Mouse (Mus musculus) liver, postnatal 0 days (tissue): ENCODE measurements at regions not wholly inside any gene's neighbourhood (a gene's known extent, or its start where the extent isn't known, plus 50 kb on each side); places are given as distances from the start of the nearest gene placed in this dataset.
A peak's percentile ranks its signal among the peaks of the same experiment; 100 is the strongest.
"Not testable (repeated sequence)": the region's sequence is repeated elsewhere in the genome, so short reads cannot be mapped to it uniquely, and the experiment has no call there.

Experiments used
- ATAC-seq: fragments of 200-750 bp; cut with Nextera tagmentation; 2 replicates; pipeline ENCODE4 v1.8.0; 2017; ENCODE audit warnings: mild to moderate bottlenecking, moderate library complexity
- DNase-seq: peaks from one replicate; pipeline ENCODE4 v3.0.0-alpha.2; 2016
- H3K27ac ChIP-seq: fragments of 300-500 bp; sonication (generic); 2 replicates; pipeline ENCODE4 v1.5.1; 2014; ENCODE audit warnings: antibody characterized with exemption, moderate library complexity, mild to moderate bottlenecking, low read depth
- H3K27me3 ChIP-seq: fragments of 300-500 bp; sonication (generic); 2 replicates; pipeline ENCODE4 v1.6.1; 2014; ENCODE audit warnings: low read length, control low read depth, mixed read lengths; ENCODE audit not compliant: insufficient read depth
- H3K36me3 ChIP-seq: fragments of 300-500 bp; sonication (generic); replicated peaks from 2 replicates; pipeline ENCODE4 v1.6.1; 2014; ENCODE audit warnings: mild to moderate bottlenecking, control low read depth, low read length, moderate library complexity, mixed read lengths; ENCODE audit not compliant: insufficient read depth
- H3K4me1 ChIP-seq: fragments of 300-500 bp; sonication (generic); 2 replicates; pipeline ENCODE4 v1.6.1; 2014; ENCODE audit warnings: antibody characterized with exemption, mild to moderate bottlenecking, control low read depth; ENCODE audit not compliant: insufficient read depth
- H3K4me2 ChIP-seq: fragments of 300-500 bp; sonication (generic); 2 replicates; pipeline ENCODE4 v1.6.1; 2014; ENCODE audit warnings: low read depth, mild to moderate bottlenecking, low read length, moderate library complexity, mixed read lengths
- H3K4me3 ChIP-seq: fragments of 300-500 bp; sonication (generic); 2 replicates; pipeline ENCODE4 v1.5.1; 2014; ENCODE audit warnings: low read depth, low read length
- H3K9ac ChIP-seq: fragments of 300-500 bp; sonication (generic); replicated peaks from 2 replicates; pipeline ENCODE4 v1.6.1; 2014; ENCODE audit warnings: mild to moderate bottlenecking, moderate library complexity
- H3K9me3 ChIP-seq: fragments of 300-500 bp; sonication (generic); 2 replicates; pipeline ENCODE4 v1.6.1; 2016; ENCODE audit warnings: mild to moderate bottlenecking, control low read depth, low read length, mixed read lengths
- CTCF ChIP-seq: sonication (generic); IDR thresholded peaks from 2 replicates; pipeline ENCODE4 v1.5.1; 2016; ENCODE audit warnings: antibody characterized with exemption, low read depth
- EP300 ChIP-seq: IDR thresholded peaks from 2 replicates; pipeline ENCODE4 v1.6.1; 2016; ENCODE audit warnings: antibody characterized with exemption, low read depth, mild to moderate bottlenecking
- WGBS: fragments of 180-500 bp; shearing (Covaris S2); extraction: QIAGEN DNeasy Blood & Tissue Kit; methylation state at CpG from one replicate; pipeline ENCODE4 v1.1.7; 2014; ENCODE audit not compliant: insufficient replicate concordance; 5-methylcytosine and 5-hydroxymethylcytosine counted together

DNA sequence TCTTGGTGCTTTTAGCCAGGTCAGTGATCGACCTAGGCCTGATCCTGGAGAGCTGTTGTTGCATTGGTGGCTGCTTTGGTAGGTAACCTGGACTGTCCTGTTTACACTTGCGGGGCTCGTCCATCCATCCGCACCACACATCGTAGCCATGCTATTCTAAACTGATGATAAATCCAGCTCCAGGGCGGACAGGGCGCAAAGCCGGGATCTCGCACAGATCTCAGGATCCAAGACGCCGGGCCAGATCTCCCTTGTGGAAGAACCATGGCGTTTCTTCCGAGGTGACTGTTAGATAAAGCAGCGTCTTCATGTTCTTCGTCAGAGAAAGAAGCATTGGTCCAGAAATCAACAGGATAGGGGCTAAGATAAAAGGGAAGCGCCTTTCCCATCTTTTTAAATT, 115.6 kb downstream of the Sec16b start:
- H3K9ac ChIP-seq, H3K9me3 ChIP-seq, H3K27ac ChIP-seq, H3K36me3 ChIP-seq, H3K4me1 ChIP-seq, DNase-seq, ATAC-seq, H3K27me3 ChIP-seq, H3K4me3 ChIP-seq, H3K4me2 ChIP-seq: not testable (repeated sequence)
- 87% methylated on average over 16 of the region's 16 CpGs for WGBS

GRCm38 (mm10) chr1:157632586-157632985, 126.1 kb downstream of the Sec16b start:
- no peak for DNase-seq
- H3K36me3 ChIP-seq, result no peaks in the 10 kb centered on the region
- TF ChIP-seq CTCF, result no peak
- TF ChIP-seq EP300, result no peak
- no peak for ATAC-seq
- H3K4me3 ChIP-seq, result no peak overlapping the region
- H3K9ac ChIP-seq, result no peak overlapping the region
- H3K27me3 ChIP-seq, result no peaks in the 10 kb centered on the region
- H3K27ac ChIP-seq, result no peak overlapping the region
- H3K4me1 ChIP-seq, result no peaks in the 10 kb centered on the region
- 61% methylated on average over 3 of the region's 3 CpGs for WGBS
- no peak overlapping the region for H3K4me2 ChIP-seq
- H3K9me3 ChIP-seq, result no peaks in the 10 kb centered on the region

DNA sequence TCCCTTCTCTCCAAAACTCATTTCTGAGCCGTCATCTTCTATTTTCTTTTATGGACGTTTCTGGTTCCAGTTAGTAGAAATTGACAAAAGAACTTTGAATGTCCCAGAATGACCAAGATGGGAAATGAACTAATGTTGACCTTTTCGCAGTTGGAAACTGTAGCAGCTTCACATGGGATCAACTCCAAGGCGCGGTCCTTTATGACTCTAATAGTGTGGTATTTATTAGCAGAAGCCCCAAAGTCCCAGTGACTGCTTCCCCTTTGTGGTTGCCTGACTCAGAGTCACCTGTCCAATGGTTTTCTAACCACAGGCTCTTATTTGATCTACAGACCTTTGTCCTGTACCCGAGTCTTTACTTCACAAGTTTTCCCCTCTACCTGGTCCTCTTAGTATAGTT, 126.9 kb downstream of the Sec16b start:
- Histone ChIP-seq H3K4me3 (no peak overlapping the region), H3K27ac (no peak overlapping the region), H3K36me3 (no peaks in the 10 kb centered on the region), H3K9ac (no peak overlapping the region), H3K27me3 (no peaks in the 10 kb centered on the region), H3K9me3 (no peaks in the 10 kb centered on the region), H3K4me1 (no peaks in the 10 kb centered on the region), H3K4me2 (no peak overlapping the region)
- TF ChIP-seq EP300, result no peak
- TF ChIP-seq CTCF, result no peak
- WGBS, result 66% methylated on average over 6 of the region's 6 CpGs
- no peak for ATAC-seq
- no peak for DNase-seq

- no peak for TF ChIP-seq CTCF
- TF ChIP-seq EP300, result no peak
- Histone ChIP-seq H3K4me2 (no peak overlapping the region), H3K36me3 (no peaks in the 10 kb centered on the region), H3K9ac (no peak overlapping the region), H3K27me3 (no peaks in the 10 kb centered on the region), H3K27ac (no peak overlapping the region), H3K4me3 (no peak overlapping the region), H3K9me3 (no peaks in the 10 kb centered on the region), H3K4me1 (no peaks in the 10 kb centered on the region)
- 76% methylated on average over 6 of the region's 6 CpGs for WGBS
- DNase-seq (no peak), ATAC-seq (no peak)
Observed at GRCm38 (mm10) chr1:157635776-157636175, 129.2 kb downstream of the Sec16b start.

DNA sequence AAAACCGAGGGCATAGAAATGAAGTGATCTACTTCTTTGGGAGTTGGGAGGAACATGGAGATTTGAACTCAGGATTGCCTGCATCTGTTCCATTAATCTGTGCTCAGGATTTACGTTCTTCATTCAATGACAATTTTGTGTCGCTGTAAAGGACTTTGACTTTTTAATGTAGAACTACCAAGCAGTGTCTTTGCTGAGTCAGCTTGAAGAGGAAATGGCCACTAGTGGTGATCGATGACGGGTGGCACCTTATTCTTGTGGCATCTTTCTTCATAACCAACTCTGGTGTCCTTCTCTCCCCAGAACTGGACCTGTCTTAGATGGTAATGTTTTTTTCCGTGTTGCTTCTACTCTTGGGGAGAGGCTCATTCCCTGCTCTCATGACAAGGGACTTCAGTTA, 137.0 kb downstream of the Sec16b start:
- H3K36me3 ChIP-seq, result no peaks in the 10 kb centered on the region
- WGBS, result 75% methylated on average over 6 of the region's 6 CpGs
- DNase-seq (no peak), ATAC-seq (no peak)
- no peak overlapping the region for H3K4me3 ChIP-seq
- no peaks in the 10 kb centered on the region for H3K9me3 ChIP-seq
- no peak for TF ChIP-seq CTCF
- no peak for TF ChIP-seq EP300
- no peak overlapping the region for H3K4me2 ChIP-seq
- H3K27me3 ChIP-seq, result no peaks in the 10 kb centered on the region
- no peak overlapping the region for H3K9ac ChIP-seq
- no peaks in the 10 kb centered on the region for H3K4me1 ChIP-seq
- H3K27ac ChIP-seq, result no peak overlapping the region

- Histone ChIP-seq H3K4me2 (no peak overlapping the region), H3K4me1 (no peaks in the 10 kb centered on the region), H3K9me3 (no peaks in the 10 kb centered on the region), H3K36me3 (no peaks in the 10 kb centered on the region), H3K4me3 (no peak overlapping the region), H3K27me3 (no peaks in the 10 kb centered on the region), H3K9ac (no peak overlapping the region), H3K27ac (no peak overlapping the region)
- ATAC-seq (peak; percentile 71), DNase-seq (no peak)
- WGBS, result 74% methylated on average over 8 of the region's 8 CpGs
- TF ChIP-seq CTCF (no peak), EP300 (no peak)
Observed at GRCm38 (mm10) chr1:157645682-157646421, 139.3 kb downstream of the Sec16b start.

GRCm38 (mm10) chr1:157655446-157655845, 148.9 kb downstream of the Sec16b start:
- H3K4me1 ChIP-seq, result no peaks in the 10 kb centered on the region
- no peak for DNase-seq
- H3K27me3 ChIP-seq, result no peaks in the 10 kb centered on the region
- H3K9ac ChIP-seq, result no peak overlapping the region
- no peaks in the 10 kb centered on the region for H3K36me3 ChIP-seq
- 67% methylated on average over 4 of the region's 4 CpGs for WGBS
- TF ChIP-seq EP300 (no peak), CTCF (no peak)
- H3K4me2 ChIP-seq, result no peak overlapping the region
- H3K4me3 ChIP-seq, result no peak overlapping the region
- H3K9me3 ChIP-seq, result no peaks in the 10 kb centered on the region
- no peak overlapping the region for H3K27ac ChIP-seq
- no peak for ATAC-seq
